Mouse (Mus musculus): ENCODE results near the gene Ptms. TPM values are rescaled to one million over a fixed set of nuclear protein-coding genes. Genes with fewer than 3 reads are reported as not detected.

The Ptms gene
- total RNA-seq, 2 experiments from 2014 or later, result 1,413 to 1,419 TPM

DNA sequence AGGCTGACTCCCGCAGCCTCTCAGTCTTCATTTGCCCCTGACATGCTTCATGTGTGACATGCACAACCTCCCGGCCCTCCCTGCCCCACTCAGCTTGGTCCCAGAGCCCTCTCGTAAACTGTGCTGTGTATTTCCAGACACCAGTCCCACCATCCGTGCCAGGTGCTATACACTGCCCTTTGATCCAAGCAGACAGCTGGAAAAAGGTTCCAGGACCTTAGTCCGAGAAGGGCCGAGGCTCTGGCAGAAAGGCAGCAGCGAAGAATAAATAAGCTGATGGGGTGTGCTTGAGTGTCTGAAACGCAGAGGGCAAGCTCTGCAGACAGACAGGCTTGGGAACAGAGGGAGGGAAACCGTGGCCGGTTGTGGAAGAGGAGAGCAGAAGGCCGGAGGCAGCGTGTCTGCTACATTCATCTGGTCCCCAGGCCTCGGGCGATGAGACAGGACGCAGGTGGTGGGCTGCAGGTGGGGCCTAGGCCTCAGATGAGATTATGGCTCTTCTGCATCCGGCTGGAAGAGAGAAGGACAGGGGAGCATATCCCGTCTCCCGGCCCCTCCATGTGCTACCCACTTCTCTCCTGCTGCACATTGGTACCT lies 54.0 kb downstream of the Ptms start:
- DNase-seq (ENCODE audit: low spot score in 2 of 2), result no peak

Other genes with a start within 250 kb of the Ptms start
- 10 to 100 TPM; 49.4 to 53.8 TPM for gene Emg1, start 207.9 kb downstream of the Ptms start, total RNA-seq (2021)
- 100 to 1,000 TPM; 159 to 164 TPM for gene Phb2, start 207.8 kb downstream of the Ptms start, total RNA-seq (2021)
- gene Ptpn6, start 181.4 kb downstream of the Ptms start, total RNA-seq (2021), result 1 to 10 TPM; 4.3 to 5.3 TPM
- gene Grcc10, start 178.7 kb downstream of the Ptms start, total RNA-seq (2021), result 100 to 1,000 TPM; 329 to 345 TPM
- gene Gm45234, start 164.1 kb downstream of the Ptms start, total RNA-seq (2021), result not detected
- 100 to 1,000 TPM; 138 to 150 TPM for gene Atn1, start 163.6 kb downstream of the Ptms start, total RNA-seq (2021)
- 100 to 1,000 TPM; 476 to 480 TPM for gene Eno2, start 150.4 kb downstream of the Ptms start, total RNA-seq (2021)
- 1 to 10 TPM; 1.8 to 3.6 TPM for gene Lrrc23, start 140.4 kb downstream of the Ptms start, total RNA-seq (2021)
- 1 to 10 TPM; 3.3 to 5.0 TPM for gene Spsb2, start 111.4 kb downstream of the Ptms start, total RNA-seq (2021)
- 100 to 1,000 TPM; 466 to 472 TPM for gene Tpi1, start 105.8 kb downstream of the Ptms start, total RNA-seq (2021)
- gene Usp5, start 90.6 kb downstream of the Ptms start, total RNA-seq (2021), result 100 to 1,000 TPM; 181 to 187 TPM
- gene Cdca3, start 90.6 kb downstream of the Ptms start, total RNA-seq (2021), result 1 to 10 TPM; 5.4 to 6.1 TPM
- under 1 TPM in 1 of 2 experiments, not detected in 1; 0.27 TPM for gene Gnb3, start 79.8 kb downstream of the Ptms start, total RNA-seq (2021)
- gene P3h3, start 62.4 kb downstream of the Ptms start, total RNA-seq (2021), result 10 to 100 TPM; 29.1 to 32.1 TPM
- 100 to 1,000 TPM; 162 to 178 TPM for gene Gpr162, start 56.1 kb downstream of the Ptms start, total RNA-seq (2021)
- 1 to 10 TPM in 1 of 2 experiments, under 1 TPM in 1; 0.62 to 1.0 TPM for gene Cd4, start 31.9 kb downstream of the Ptms start, total RNA-seq (2021)
- gene Lag3, start 8.4 kb downstream of the Ptms start, total RNA-seq (2021), result 1 to 10 TPM; 1.2 to 2.1 TPM
- 100 to 1,000 TPM; 609 to 620 TPM for gene Mlf2, start 11.3 kb upstream of the Ptms start, total RNA-seq (2021)
- 100 to 1,000 TPM in 1 of 2 experiments, 10 to 100 TPM in 1; 97.7 to 101 TPM for gene Cops7a, start 45.4 kb upstream of the Ptms start, total RNA-seq (2021)
- gene Pianp, start 76.6 kb upstream of the Ptms start, total RNA-seq (2021), result 100 to 1,000 TPM; 109 to 120 TPM
- 10 to 100 TPM; 44.4 to 45.2 TPM for gene Zfp384, start 89.0 kb upstream of the Ptms start, total RNA-seq (2021)
- gene Ing4, start 119.7 kb upstream of the Ptms start, total RNA-seq (2021), result 10 to 100 TPM; 57.4 to 62.4 TPM
- 1 to 10 TPM; 7.0 to 9.2 TPM for gene Acrbp, start 129.6 kb upstream of the Ptms start, total RNA-seq (2021)
- gene Lpar5, start 147.8 kb upstream of the Ptms start, total RNA-seq (2021), result 1 to 10 TPM; 1.1 to 1.4 TPM
- gene Chd4, start 175.9 kb upstream of the Ptms start, total RNA-seq (2021), result 100 to 1,000 TPM; 176 to 195 TPM
- gene Nop2, start 211.8 kb upstream of the Ptms start, total RNA-seq (2021), result 10 to 100 TPM; 35.9 to 36.1 TPM
- 10 to 100 TPM; 49.7 to 50.7 TPM for gene Iffo1, start 225.1 kb upstream of the Ptms start, total RNA-seq (2021)
- gene Gapdh, start 246.4 kb upstream of the Ptms start, total RNA-seq (2021), result 1,000 to 10,000 TPM; 1,523 to 1,789 TPM